ENCODE assay signal across 32 mouse cellular contexts in genomic region chr1:188773631-188774030, GRCm38 (mm10).
A peak's percentile ranks its signal among the peaks of the same experiment; 100 is the strongest.
DNase-seq lines count a peak whose midpoint lies in the region; ATAC-seq and TF ChIP-seq lines count a peak whose summit lies in the region.
"Had no signal": no experiment of that assay in that cellular context is flagged by ENCODE, and none has a peak within 500 bp of the region (broad histone marks: within the 10 kb centered on the region; RNA-seq: fewer than 3 reads in every experiment).

No protein-coding gene starts in this region.

- no peak overlapping the region for H3K4me2 ChIP-seq in limb, embryonic 14.5 days (replicated peaks; ENCODE audit: low read depth, low read length, severe bottlenecking)
- H3K4me2 ChIP-seq in liver, postnatal 0 days (ENCODE audit: low read depth, low read length): no peak overlapping the region
- H3K4me2 ChIP-seq: embryonic facial prominence, embryonic 12.5 days; heart, embryonic 13.5 days; hindbrain, embryonic 12.5 days; limb, embryonic 15.5 days; liver, embryonic 13.5 days; midbrain, embryonic 11.5 days; stomach, embryonic 15.5 days had no signal

- H3K4me1 ChIP-seq in embryonic facial prominence, embryonic 10.5 days: peaks cover 10% of the 10 kb centered on the region
- peaks cover 11% of the 10 kb centered on the region for H3K4me1 ChIP-seq in limb, embryonic 14.5 days (ENCODE audit: control insufficient read depth, insufficient read depth, low read length)
- no peaks in the 10 kb centered on the region for H3K4me1 ChIP-seq in liver, postnatal 0 days (ENCODE audit: insufficient read depth)
- H3K4me1 ChIP-seq: hindbrain, embryonic 12.5 days; liver, embryonic 13.5 days; stomach, embryonic 15.5 days had no signal

- no peak for TF ChIP-seq EP300 in liver, postnatal 0 days (IDR thresholded peaks at IDR 0.05; ENCODE audit: low read depth)

- H3K9ac ChIP-seq in limb, embryonic 14.5 days (ENCODE audit: low read depth, low read length, severe bottlenecking): no peak overlapping the region
- no peak overlapping the region for H3K9ac ChIP-seq in liver, postnatal 0 days (replicated peaks)
- H3K9ac ChIP-seq: embryonic facial prominence, embryonic 12.5 days; heart, embryonic 13.5 days; hindbrain, embryonic 12.5 days; limb, embryonic 15.5 days; liver, embryonic 13.5 days; stomach, embryonic 15.5 days had no signal

- H3K27me3 ChIP-seq in embryonic facial prominence, embryonic 10.5 days (replicated peaks; ENCODE audit: low read depth, poor library complexity, severe bottlenecking): no peaks in the 10 kb centered on the region
- no peaks in the 10 kb centered on the region for H3K27me3 ChIP-seq in limb, embryonic 14.5 days (ENCODE audit: control insufficient read depth, insufficient read depth, low read length)
- H3K27me3 ChIP-seq in liver, postnatal 0 days (ENCODE audit: insufficient read depth, low read length): no peaks in the 10 kb centered on the region
- H3K27me3 ChIP-seq: CH12.LX; embryonic facial prominence, embryonic 12.5 days; heart, embryonic 13.5 days; hindbrain, embryonic 12.5 days; limb, embryonic 15.5 days; liver, embryonic 13.5 days; stomach, embryonic 15.5 days had no signal

- no peak overlapping the region for H3K4me3 ChIP-seq in embryonic facial prominence, embryonic 10.5 days
- H3K4me3 ChIP-seq in limb, embryonic 14.5 days (replicated peaks; ENCODE audit: low read length): no peak overlapping the region
- H3K4me3 ChIP-seq in left cerebral cortex, adult 2 months: no peak overlapping the region
- no peak overlapping the region for H3K4me3 ChIP-seq in liver, postnatal 0 days (ENCODE audit: low read depth, low read length)
- H3K4me3 ChIP-seq: embryonic facial prominence, embryonic 12.5 days; erythroblast, embryonic 14.5 days; heart, embryonic 13.5 days; hindbrain, embryonic 12.5 days; layer of hippocampus, adult 2 months; limb, embryonic 15.5 days; liver, embryonic 13.5 days; stomach, embryonic 15.5 days had no signal

- H3K9me3 ChIP-seq in embryonic facial prominence, embryonic 10.5 days: peaks cover 7% of the 10 kb centered on the region; the same call in 1 of the 2 replicates
- no peaks in the 10 kb centered on the region for H3K9me3 ChIP-seq in limb, embryonic 14.5 days (ENCODE audit: control insufficient read depth, low read length)
- no peaks in the 10 kb centered on the region for H3K9me3 ChIP-seq in liver, postnatal 0 days (ENCODE audit: low read length)
- H3K9me3 ChIP-seq: heart, embryonic 13.5 days; hindbrain, embryonic 12.5 days; limb, embryonic 15.5 days; liver, embryonic 13.5 days; stomach, embryonic 15.5 days had no signal

- intact Hi-C loops in left cerebral cortex, adult 2 months (cut with DNase I): no loop called here

- TF ChIP-seq CTCF in left cerebral cortex, adult 2 months (IDR thresholded peaks at IDR 0.05): no peak
- TF ChIP-seq CTCF in liver, postnatal 0 days (IDR thresholded peaks at IDR 0.05; ENCODE audit: low read depth): no peak

- no peak for ATAC-seq in limb, embryonic 14.5 days (ENCODE audit: low FRiP score, low read depth)
- no peak for ATAC-seq in liver, postnatal 0 days
- ATAC-seq: activated CD4-positive, CD25-positive, alpha-beta regulatory T cell, adult 4 months; forebrain, embryonic 16.5 days; inflammation-experienced regulatory T-cells, adult 6 months; midbrain, embryonic 16.5 days had no signal

- DNase-seq in embryo, embryonic 11 days: peak; percentile 44
- peak; percentile 43 for DNase-seq in embryonic facial prominence, embryonic 10.5 days (ENCODE audit: low spot score)
- DNase-seq in hindlimb bud, embryonic 11.5 days (ENCODE audit: extremely low spot score, low read depth, low spot score): peak; percentile 39
- peak; percentile 48 for DNase-seq in limb, embryonic 14.5 days (ENCODE audit: low spot score)
- no peak for DNase-seq in left cerebral cortex, adult 18-20 months (ENCODE audit: low spot score in 2 of 2)
- DNase-seq in left cerebral cortex, adult 2 months (ENCODE audit: extremely low spot score in 1 of 2, low spot score in 2 of 2): no peak
- DNase-seq in liver, postnatal 0 days: no peak
- DNase-seq: adrenal gland, adult 8-10 months; cerebellum, adult 8-10 months; cerebellum, postnatal 25 days; gastrocnemius, postnatal 10 days; heart, postnatal 10 days; kidney, adult 18-20 months; kidney, postnatal 36 days; liver, embryonic 13.5 days; lung, adult 2 months; lung, postnatal 10 days; right cerebral cortex, postnatal 25 days; thymus, postnatal 14 days had no signal

- WGBS in embryonic facial prominence, embryonic 10.5 days: 60% methylated on average over 7 of the region's 7 CpGs
- 26% methylated on average over 7 of the region's 7 CpGs for WGBS in limb, embryonic 14.5 days
- 83% methylated on average over 7 of the region's 7 CpGs for WGBS in liver, postnatal 0 days (ENCODE audit: insufficient replicate concordance)

- no peaks in the 10 kb centered on the region for H3K36me3 ChIP-seq in embryonic facial prominence, embryonic 10.5 days (replicated peaks)
- H3K36me3 ChIP-seq in limb, embryonic 14.5 days (ENCODE audit: control insufficient read depth, insufficient read depth, low read length): no peaks in the 10 kb centered on the region
- no peaks in the 10 kb centered on the region for H3K36me3 ChIP-seq in liver, postnatal 0 days (replicated peaks; ENCODE audit: insufficient read depth, low read length)
- H3K36me3 ChIP-seq: embryonic facial prominence, embryonic 12.5 days; heart, embryonic 13.5 days; hindbrain, embryonic 12.5 days; limb, embryonic 15.5 days; liver, embryonic 13.5 days; stomach, embryonic 15.5 days had no signal

- peak overlapping the region; percentile 45; the same call in 1 of the 2 replicates for H3K27ac ChIP-seq in embryonic facial prominence, embryonic 10.5 days (replicated peaks)
- no peak overlapping the region for H3K27ac ChIP-seq in limb, embryonic 14.5 days (replicated peaks; ENCODE audit: low read depth, low read length)
- H3K27ac ChIP-seq in left cerebral cortex, adult 2 months: no peak overlapping the region
- H3K27ac ChIP-seq in liver, postnatal 0 days (ENCODE audit: low read depth): no peak overlapping the region
- H3K27ac ChIP-seq: embryonic facial prominence, embryonic 12.5 days; heart, embryonic 13.5 days; hindbrain, embryonic 12.5 days; layer of hippocampus, adult 2 months; limb, embryonic 15.5 days; liver, embryonic 13.5 days; stomach, embryonic 15.5 days had no signal

- no peak for TF ChIP-seq POLR2A in limb, embryonic 14.5 days (IDR thresholded peaks at IDR 0.05; ENCODE audit: borderline replicate concordance, extremely low read depth, insufficient read depth, insufficient read length)

Comparison
In these comparisons a context has a peak if more than half of its experiments do, and no peak if none do; other contexts are left out.
1. DNase-seq: peak in embryo, embryonic 11 days (single experiment), embryonic facial prominence, embryonic 10.5 days (single experiment), hindlimb bud, embryonic 11.5 days (single experiment) and limb, embryonic 14.5 days (single experiment); none in left cerebral cortex, adult 18-20 months (0 of 2), left cerebral cortex, adult 2 months (0 of 2) and liver, postnatal 0 days (single experiment).